Mouse (Mus musculus): Measurements from ENCODE around the gene Fam71d. TPM values are rescaled to one million over a fixed set of nuclear protein-coding genes. Genes with fewer than 3 reads are reported as not detected.

The Fam71d gene
- polyA plus RNA-seq, 1 experiment = not detected

- Histone ChIP-seq H3K27ac (ENCODE audit: insufficient read depth, low read length) (no peak overlapping the region), H3K9ac (ENCODE audit: low read depth, poor library complexity, severe bottlenecking) (no peak overlapping the region)
- TF ChIP-seq POLR2A (IDR thresholded peaks at IDR 0.05; ENCODE audit: insufficient read depth, low read length) (no peak), EP300 (IDR thresholded peaks at IDR 0.05; ENCODE audit: insufficient read depth, low read depth, low read length) (no peak), CTCF (IDR thresholded peaks at IDR 0.05; ENCODE audit: low read depth, low read length) (no peak)
Observed at GRCm38 (mm10) chr12:78681048-78681447, 10.3 kb upstream of the Fam71d start.

GRCm38 (mm10) chr12:78682279-78682678 lies 9.1 kb upstream of the Fam71d start:
- Histone ChIP-seq H3K4me3 (ENCODE audit: low read depth, low read length) (no peak overlapping the region), H3K27me3 (ENCODE audit: control insufficient read depth, insufficient read depth, low read length, poor library complexity, severe bottlenecking) (no peaks in the 10 kb centered on the region), H3K36me3 (ENCODE audit: control insufficient read depth, insufficient read depth, low read length, poor library complexity, severe bottlenecking) (no peaks in the 10 kb centered on the region), H3K9me3 (replicated peaks; ENCODE audit: control insufficient read depth, insufficient read depth, low read length, poor library complexity, severe bottlenecking) (no peaks in the 10 kb centered on the region), H3K27ac (ENCODE audit: insufficient read depth, low read length) (no peak overlapping the region), H3K9ac (ENCODE audit: low read depth, poor library complexity, severe bottlenecking) (no peak overlapping the region), H3K4me1 (ENCODE audit: control insufficient read depth, insufficient read depth, low read length) (no peaks in the 10 kb centered on the region)
- TF ChIP-seq CTCF (IDR thresholded peaks at IDR 0.05; ENCODE audit: low read depth, low read length) (no peak), POLR2A (IDR thresholded peaks at IDR 0.05; ENCODE audit: insufficient read depth, low read length) (no peak), EP300 (IDR thresholded peaks at IDR 0.05; ENCODE audit: insufficient read depth, low read depth, low read length) (no peak)

More at GRCm38 (mm10) chr12:78681048-78681447, 10.3 kb upstream of the Fam71d start:
- no peaks in the 10 kb centered on the region for H3K4me1 ChIP-seq (ENCODE audit: control insufficient read depth, insufficient read depth, low read length)
- no peaks in the 10 kb centered on the region for H3K9me3 ChIP-seq (replicated peaks; ENCODE audit: control insufficient read depth, insufficient read depth, low read length, poor library complexity, severe bottlenecking)
- no peaks in the 10 kb centered on the region for H3K36me3 ChIP-seq (ENCODE audit: control insufficient read depth, insufficient read depth, low read length, poor library complexity, severe bottlenecking)
- H3K27me3 ChIP-seq (ENCODE audit: control insufficient read depth, insufficient read depth, low read length, poor library complexity, severe bottlenecking) = no peaks in the 10 kb centered on the region
- no peak overlapping the region for H3K4me3 ChIP-seq (ENCODE audit: low read depth, low read length)

GRCm38 (mm10) chr12:78685669-78686215 lies 5.6 kb upstream of the Fam71d start:
- no peak overlapping the region for H3K4me3 ChIP-seq (ENCODE audit: low read depth, low read length)
- H3K9ac ChIP-seq (ENCODE audit: low read depth, poor library complexity, severe bottlenecking) = no peak overlapping the region
- no peak overlapping the region for H3K27ac ChIP-seq (ENCODE audit: insufficient read depth, low read length)

GRCm38 (mm10) chr12:78688876-78689275 lies 2.5 kb upstream of the Fam71d start:
- no peak for TF ChIP-seq POLR2A (IDR thresholded peaks at IDR 0.05; ENCODE audit: insufficient read depth, low read length)
- no peak for TF ChIP-seq CTCF (IDR thresholded peaks at IDR 0.05; ENCODE audit: low read depth, low read length)
- TF ChIP-seq EP300 (IDR thresholded peaks at IDR 0.05; ENCODE audit: insufficient read depth, low read depth, low read length) = no peak
- no peaks in the 10 kb centered on the region for H3K4me1 ChIP-seq (ENCODE audit: control insufficient read depth, insufficient read depth, low read length)
- H3K36me3 ChIP-seq (ENCODE audit: control insufficient read depth, insufficient read depth, low read length, poor library complexity, severe bottlenecking) = no peaks in the 10 kb centered on the region
- H3K27ac ChIP-seq (ENCODE audit: insufficient read depth, low read length) = no peak overlapping the region
- no peak overlapping the region for H3K9ac ChIP-seq (ENCODE audit: low read depth, poor library complexity, severe bottlenecking)
- H3K4me3 ChIP-seq (ENCODE audit: low read depth, low read length) = no peak overlapping the region
- no peaks in the 10 kb centered on the region for H3K9me3 ChIP-seq (replicated peaks; ENCODE audit: control insufficient read depth, insufficient read depth, low read length, poor library complexity, severe bottlenecking)
- H3K27me3 ChIP-seq (ENCODE audit: control insufficient read depth, insufficient read depth, low read length, poor library complexity, severe bottlenecking) = no peaks in the 10 kb centered on the region

More at GRCm38 (mm10) chr12:78685669-78686215, 5.6 kb upstream of the Fam71d start:
- no peaks in the 10 kb centered on the region for H3K27me3 ChIP-seq (ENCODE audit: control insufficient read depth, insufficient read depth, low read length, poor library complexity, severe bottlenecking)
- H3K4me1 ChIP-seq (ENCODE audit: control insufficient read depth, insufficient read depth, low read length) = no peaks in the 10 kb centered on the region
- H3K36me3 ChIP-seq (ENCODE audit: control insufficient read depth, insufficient read depth, low read length, poor library complexity, severe bottlenecking) = no peaks in the 10 kb centered on the region
- TF ChIP-seq CTCF (IDR thresholded peaks at IDR 0.05; ENCODE audit: low read depth, low read length) = no peak
- no peak for TF ChIP-seq EP300 (IDR thresholded peaks at IDR 0.05; ENCODE audit: insufficient read depth, low read depth, low read length)
- TF ChIP-seq POLR2A (IDR thresholded peaks at IDR 0.05; ENCODE audit: insufficient read depth, low read length) = no peak
- H3K9me3 ChIP-seq (replicated peaks; ENCODE audit: control insufficient read depth, insufficient read depth, low read length, poor library complexity, severe bottlenecking) = no peaks in the 10 kb centered on the region

- TF ChIP-seq POLR2A (IDR thresholded peaks at IDR 0.05; ENCODE audit: insufficient read depth, low read length) = no peak
- TF ChIP-seq CTCF (IDR thresholded peaks at IDR 0.05; ENCODE audit: low read depth, low read length) = no peak
- H3K4me3 ChIP-seq (ENCODE audit: low read depth, low read length) = no peak overlapping the region
- H3K9ac ChIP-seq (ENCODE audit: low read depth, poor library complexity, severe bottlenecking) = no peak overlapping the region
- H3K9me3 ChIP-seq (replicated peaks; ENCODE audit: control insufficient read depth, insufficient read depth, low read length, poor library complexity, severe bottlenecking) = no peaks in the 10 kb centered on the region
- no peaks in the 10 kb centered on the region for H3K27me3 ChIP-seq (ENCODE audit: control insufficient read depth, insufficient read depth, low read length, poor library complexity, severe bottlenecking)
- no peak overlapping the region for H3K27ac ChIP-seq (ENCODE audit: insufficient read depth, low read length)
- no peaks in the 10 kb centered on the region for H3K36me3 ChIP-seq (ENCODE audit: control insufficient read depth, insufficient read depth, low read length, poor library complexity, severe bottlenecking)
- no peaks in the 10 kb centered on the region for H3K4me1 ChIP-seq (ENCODE audit: control insufficient read depth, insufficient read depth, low read length)
Observed at GRCm38 (mm10) chr12:78693281-78693680, 1.9 kb downstream of the Fam71d start.

GRCm38 (mm10) chr12:78717783-78718182 lies 26.4 kb downstream of the Fam71d start:
- Histone ChIP-seq H3K27me3 (ENCODE audit: control insufficient read depth, insufficient read depth, low read length, poor library complexity, severe bottlenecking) (no peaks in the 10 kb centered on the region), H3K36me3 (ENCODE audit: control insufficient read depth, insufficient read depth, low read length, poor library complexity, severe bottlenecking) (no peaks in the 10 kb centered on the region), H3K4me1 (ENCODE audit: control insufficient read depth, insufficient read depth, low read length) (no peaks in the 10 kb centered on the region), H3K27ac (ENCODE audit: insufficient read depth, low read length) (no peak overlapping the region), H3K9me3 (replicated peaks; ENCODE audit: control insufficient read depth, insufficient read depth, low read length, poor library complexity, severe bottlenecking) (no peaks in the 10 kb centered on the region), H3K4me3 (ENCODE audit: low read depth, low read length) (no peak overlapping the region), H3K9ac (ENCODE audit: low read depth, poor library complexity, severe bottlenecking) (no peak overlapping the region)
- no peak for TF ChIP-seq POLR2A (IDR thresholded peaks at IDR 0.05; ENCODE audit: insufficient read depth, low read length)
- TF ChIP-seq EP300 (IDR thresholded peaks at IDR 0.05; ENCODE audit: insufficient read depth, low read depth, low read length) = no peak
- no peak for TF ChIP-seq CTCF (IDR thresholded peaks at IDR 0.05; ENCODE audit: low read depth, low read length)

All from ES-Bruce4 (cell line).